ENCODE assay signal across 12 mouse cellular contexts in the genomic region with DNA sequence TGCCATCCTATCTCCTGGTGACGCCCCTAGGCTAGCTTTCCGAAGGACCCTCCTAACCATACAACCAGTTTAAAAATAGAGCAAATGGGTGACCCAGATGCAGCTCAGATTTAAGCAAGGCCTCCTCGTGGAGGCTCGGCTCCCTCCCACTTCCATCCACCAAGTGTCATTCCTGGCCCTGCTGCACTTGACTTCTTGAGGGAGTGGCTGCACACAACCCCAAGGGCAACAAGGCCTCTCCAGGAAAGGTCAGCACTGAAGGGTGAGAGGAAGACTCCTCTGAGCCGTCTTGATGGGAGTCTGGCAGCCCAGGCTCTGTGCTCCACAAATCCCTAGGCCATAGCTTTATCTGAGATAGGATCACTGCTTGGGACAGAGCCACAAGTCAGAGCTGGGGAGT. TPM values are rescaled to one million over a fixed set of nuclear protein-coding genes. Genes with fewer than 3 reads are reported as not detected.
DNase-seq lines count a peak whose midpoint lies in the region; ATAC-seq and TF ChIP-seq lines count a peak whose summit lies in the region.
"Had no signal": no experiment of that assay in that cellular context is flagged by ENCODE, and none has a peak within 500 bp of the region (broad histone marks: within the 10 kb centered on the region; RNA-seq: fewer than 3 reads in every experiment).

No protein-coding gene starts in this region.

- TF ChIP-seq CTCF in heart, postnatal 0 days (IDR thresholded peaks at IDR 0.05; ENCODE audit: low read depth) = no peak

- WGBS in heart, embryonic 11.5 days (ENCODE audit: insufficient replicate concordance) = 31% methylated on average over 5 of the region's 5 CpGs
- 22% methylated on average over 5 of the region's 5 CpGs for WGBS in heart, postnatal 0 days
- 39% methylated on average over 5 of the region's 5 CpGs for WGBS in stomach, embryonic 14.5 days

- peak overlapping the region; percentile 60 for H3K9ac ChIP-seq in heart, embryonic 11.5 days (ENCODE audit: low read depth, low read length)
- no peak overlapping the region; the same call in 1 of the 2 replicates for H3K9ac ChIP-seq in heart, postnatal 0 days (replicated peaks; ENCODE audit: low read depth, low read length)
- H3K9ac ChIP-seq in stomach, embryonic 14.5 days (replicated peaks; ENCODE audit: low read depth, low read length) = no peak overlapping the region
- H3K9ac ChIP-seq: neural tube, embryonic 13.5 days had no signal

- no peaks in the 10 kb centered on the region for H3K36me3 ChIP-seq in heart, embryonic 11.5 days (ENCODE audit: control insufficient read depth, insufficient read depth, low read length)
- H3K36me3 ChIP-seq in heart, postnatal 0 days (replicated peaks; ENCODE audit: control insufficient read depth, insufficient read depth, low read length) = no peaks in the 10 kb centered on the region
- no peaks in the 10 kb centered on the region for H3K36me3 ChIP-seq in stomach, embryonic 14.5 days (ENCODE audit: control insufficient read depth, insufficient read depth, low read length)
- H3K36me3 ChIP-seq: neural tube, embryonic 13.5 days had no signal

- H3K4me3 ChIP-seq in heart, embryonic 11.5 days (ENCODE audit: low read depth, low read length) = no peak overlapping the region
- H3K4me3 ChIP-seq in heart, postnatal 0 days (ENCODE audit: low read depth, low read length) = no peak overlapping the region
- no peak overlapping the region for H3K4me3 ChIP-seq in stomach, embryonic 14.5 days (ENCODE audit: low read depth, low read length)
- H3K4me3 ChIP-seq: megakaryocyte, embryonic 14.5 days; neural tube, embryonic 13.5 days had no signal

- peak overlapping the region; percentile 46 for H3K4me2 ChIP-seq in heart, embryonic 11.5 days
- H3K4me2 ChIP-seq in heart, postnatal 0 days (ENCODE audit: low read depth, low read length) = peak overlapping the region; percentile 3; the same call in 1 of the 2 replicates
- no peak overlapping the region for H3K4me2 ChIP-seq in stomach, embryonic 14.5 days (replicated peaks; ENCODE audit: low read depth, low read length)
- H3K4me2 ChIP-seq: neural tube, embryonic 13.5 days had no signal

- no peak for ATAC-seq in heart, embryonic 11.5 days (replicated peaks; ENCODE audit: insufficient number of reproducible peaks, low FRiP score, low TSS enrichment)
- no peak; the same call in 1 of the 2 replicates for ATAC-seq in heart, postnatal 0 days (ENCODE audit: insufficient read depth, low read depth)
- ATAC-seq in stomach, embryonic 14.5 days (ENCODE audit: insufficient number of reproducible peaks, insufficient read depth, low FRiP score, low read depth) = no peak
- ATAC-seq in megakaryocyte progenitor cell, adult 5-6 weeks (replicated peaks; ENCODE audit: poor library complexity) = no peak

- intact Hi-C loops in heart, postnatal 36 days (cut with DNase I) = no loop called here

- H3K4me1 ChIP-seq in heart, embryonic 11.5 days (ENCODE audit: control insufficient read depth, insufficient read depth, low read length) = peaks cover 82% of the 10 kb centered on the region
- H3K4me1 ChIP-seq in heart, postnatal 0 days (ENCODE audit: control insufficient read depth, insufficient read depth) = peaks cover 71% of the 10 kb centered on the region
- peaks cover 49% of the 10 kb centered on the region for H3K4me1 ChIP-seq in stomach, embryonic 14.5 days (ENCODE audit: control insufficient read depth, insufficient read depth, low read length)

- peak overlapping the region; percentile 92 for H3K27ac ChIP-seq in heart, embryonic 11.5 days (ENCODE audit: low read depth, low read length)
- peak overlapping the region; percentile 98 for H3K27ac ChIP-seq in heart, postnatal 0 days (ENCODE audit: low read depth)
- peak overlapping the region; percentile 39; the same call in 1 of the 2 replicates for H3K27ac ChIP-seq in stomach, embryonic 14.5 days (ENCODE audit: low read length)
- H3K27ac ChIP-seq: neural tube, embryonic 13.5 days had no signal

- TF ChIP-seq EP300 in heart, postnatal 0 days (IDR thresholded peaks at IDR 0.05; ENCODE audit: low read depth) = no peak

- H3K9me3 ChIP-seq in heart, embryonic 11.5 days (replicated peaks; ENCODE audit: control insufficient read depth, low read length) = no peaks in the 10 kb centered on the region
- no peaks in the 10 kb centered on the region for H3K9me3 ChIP-seq in heart, postnatal 0 days (replicated peaks; ENCODE audit: control insufficient read depth, low read length)
- H3K9me3 ChIP-seq in stomach, embryonic 14.5 days (ENCODE audit: control insufficient read depth, low read depth, low read length) = no peaks in the 10 kb centered on the region
- H3K9me3 ChIP-seq: megakaryocyte, embryonic 14.5 days; neural tube, embryonic 13.5 days had no signal

- DNase-seq in heart, postnatal 36 days = no peak
- DNase-seq in lung, adult 18-20 months = peak; percentile 73 to 83
- DNase-seq in lung, postnatal 14 days = no peak
- DNase-seq in heart, postnatal 0 days (ENCODE audit: low spot score) = no peak
- no peak for DNase-seq in cerebellum, adult 18-20 months
- DNase-seq: cerebellum, postnatal 36 days had no signal

- no peaks in the 10 kb centered on the region for H3K27me3 ChIP-seq in heart, embryonic 11.5 days (ENCODE audit: control insufficient read depth, insufficient read depth, low read length)
- no peaks in the 10 kb centered on the region for H3K27me3 ChIP-seq in heart, postnatal 0 days (ENCODE audit: control insufficient read depth, insufficient read depth, low read length)
- no peaks in the 10 kb centered on the region for H3K27me3 ChIP-seq in stomach, embryonic 14.5 days (ENCODE audit: control insufficient read depth, insufficient read depth, low read length)
- H3K27me3 ChIP-seq: CH12.LX; neural tube, embryonic 13.5 days had no signal

RNA-seq across cellular contexts. Expression of a gene that starts 25.7 kb away (rescaled TPM):
- polyA plus RNA-seq in heart, embryonic 11.5 days (2014; fragmentation: Nextera tagmentation; extraction: Ambion mirVana) = 9.2 and 11.1 TPM in 2 replicates
- 10 to 100 TPM; 24.2 to 40.9 TPM for total RNA-seq in heart, postnatal 36 days (2021)
- total RNA-seq in heart, postnatal 0 days (2014; rRNA removed; ENCODE audit: low replicate concordance) = 54.8 and 79.6 TPM in 2 replicates
- polyA plus RNA-seq in heart, postnatal 0 days (2015; fragmentation: Nextera tagmentation; extraction: Ambion mirVana) = 6.5 and 7.4 TPM in 2 replicates
- polyA plus RNA-seq in stomach, embryonic 14.5 days (2014; fragmentation: Nextera tagmentation; extraction: Ambion mirVana) = 4.4 and 5.2 TPM in 2 replicates
- total RNA-seq in megakaryocyte progenitor cell, adult 5-6 weeks (2015) = 1.5 TPM in 2 replicates
- total RNA-seq in megakaryocyte progenitor cell, adult 5-6 weeks (2017) = 2.0 and 2.8 TPM in 2 replicates

Comparison
In these comparisons a context has a peak if more than half of its experiments do, and no peak if none do; other contexts are left out.
1. DNase-seq: peak in lung, adult 18-20 months (2 of 2); none in heart, postnatal 36 days (0 of 2), lung, postnatal 14 days (single experiment), heart, postnatal 0 days (single experiment) and cerebellum, adult 18-20 months (0 of 2).
2. H3K27ac ChIP-seq: peak in every context shown above with its lines; median percentile 98 in heart, postnatal 0 days; 92 in heart, embryonic 11.5 days; 39 in stomach, embryonic 14.5 days.
3. RNA of a gene that starts 25.7 kb away (total RNA-seq): 54.8 to 79.6 TPM in heart, postnatal 0 days and 24.2 to 40.9 TPM in heart, postnatal 36 days; 1.5 to 2.8 TPM in megakaryocyte progenitor cell, adult 5-6 weeks; every median in the first group is over 4 times any median in the second.